Mouse (Mus musculus): ENCODE data around the gene Pik3r2. TPM values are rescaled to one million over a fixed set of nuclear protein-coding genes. Genes with fewer than 3 reads are reported as not detected.
A peak's percentile ranks its signal among the peaks of the same experiment; 100 is the strongest.

The Pik3r2 gene
- polyA plus RNA-seq, 1 experiment from 2014 or later: 77.3 TPM

DNA sequence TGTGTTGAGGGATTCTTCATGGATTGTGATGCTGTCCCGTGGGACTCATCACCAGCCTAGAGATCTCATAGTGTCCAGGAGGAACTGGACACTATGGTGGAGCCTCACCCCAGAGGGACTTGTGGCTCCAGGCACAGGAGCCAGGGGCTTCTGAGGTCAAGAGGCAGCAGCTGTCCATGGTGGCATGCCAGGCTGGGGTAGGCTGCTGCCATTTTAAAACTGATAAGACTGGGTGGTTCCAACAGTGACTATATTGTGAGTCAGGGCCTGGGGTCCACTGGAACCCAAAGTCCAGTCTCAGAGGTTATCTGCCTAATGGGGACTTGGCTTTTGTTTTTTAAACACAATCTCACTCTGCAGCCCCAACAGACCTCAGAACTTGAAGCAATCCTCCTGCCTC lies 25.3 kb upstream of the Pik3r2 start:
- Histone ChIP-seq H3K36me3 (ENCODE audit: insufficient read depth, low read length) (no peaks in the 10 kb centered on the region), H3K4me3 (ENCODE audit: low read length) (no peak overlapping the region), H3K9ac (replicated peaks; ENCODE audit: low read length) (no peak overlapping the region), H3K27ac (ENCODE audit: low read length) (no peak overlapping the region), H3K4me2 (replicated peaks; ENCODE audit: low read depth, low read length) (no peak overlapping the region), H3K9me3 (ENCODE audit: low read length) (no peaks in the 10 kb centered on the region), H3K4me1 (ENCODE audit: insufficient read depth, low read length) (peaks cover 24% of the 10 kb centered on the region), H3K27me3 (ENCODE audit: insufficient read depth, low read length) (peaks cover 53% of the 10 kb centered on the region)
- ATAC-seq (ENCODE audit: low FRiP score, low TSS enrichment): no peak
- 65% methylated on average over 1 of the region's 1 CpGs for WGBS

DNA sequence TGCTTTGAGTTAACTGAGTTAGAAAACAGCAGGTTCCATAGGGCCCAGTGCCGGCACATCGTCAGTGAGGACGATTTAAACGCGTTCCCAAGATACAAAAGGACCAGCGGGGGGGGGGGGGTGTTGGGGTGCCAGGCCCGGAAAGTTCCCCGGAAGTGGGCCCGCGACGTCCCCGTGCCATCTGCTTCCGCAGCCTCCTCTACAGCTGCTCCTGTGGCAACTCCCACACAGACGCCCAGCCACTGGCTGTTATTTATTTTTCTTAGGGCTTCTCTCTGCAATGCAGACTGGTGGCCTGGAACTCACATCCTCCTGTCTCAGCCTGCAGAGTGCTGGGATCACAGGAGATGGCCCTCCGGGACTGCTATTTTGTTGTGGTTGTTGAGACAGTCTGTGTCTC lies 24.6 kb upstream of the Pik3r2 start:
- no peak overlapping the region for H3K9ac ChIP-seq (replicated peaks; ENCODE audit: low read length)
- no peak overlapping the region for H3K4me3 ChIP-seq (ENCODE audit: low read length)
- no peaks in the 10 kb centered on the region for H3K36me3 ChIP-seq (ENCODE audit: insufficient read depth, low read length)
- ATAC-seq (ENCODE audit: low FRiP score, low TSS enrichment): no peak
- no peak overlapping the region for H3K27ac ChIP-seq (ENCODE audit: low read length)
- no peak overlapping the region for H3K4me2 ChIP-seq (replicated peaks; ENCODE audit: low read depth, low read length)
- peaks cover 29% of the 10 kb centered on the region for H3K4me1 ChIP-seq (ENCODE audit: insufficient read depth, low read length)
- WGBS: 18% methylated on average over 15 of the region's 15 CpGs
- H3K27me3 ChIP-seq (ENCODE audit: insufficient read depth, low read length): peaks cover 53% of the 10 kb centered on the region
- no peaks in the 10 kb centered on the region for H3K9me3 ChIP-seq (ENCODE audit: low read length)

DNA sequence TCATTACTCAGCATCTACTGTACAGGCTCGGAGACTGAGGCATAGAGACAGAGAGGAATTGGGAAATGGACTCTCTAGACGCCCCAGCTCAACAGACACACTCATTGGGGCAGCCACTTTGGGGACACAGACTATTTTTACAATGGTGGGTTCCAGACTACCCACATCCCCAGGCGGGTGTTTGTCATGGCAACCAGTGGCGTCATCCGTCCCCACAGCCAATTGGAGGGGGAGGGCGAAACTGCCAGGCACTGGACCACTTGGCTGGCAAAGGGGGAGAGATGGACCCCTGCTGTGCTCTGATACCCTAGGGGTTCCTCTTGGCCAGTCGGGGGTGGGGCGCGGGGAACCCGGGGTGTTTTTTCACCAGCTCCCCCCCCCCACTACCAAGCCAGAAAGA lies 24.1 kb upstream of the Pik3r2 start:
- 54% methylated on average over 10 of the region's 10 CpGs for WGBS
- H3K27me3 ChIP-seq (ENCODE audit: insufficient read depth, low read length): peaks cover 54% of the 10 kb centered on the region
- no peak overlapping the region for H3K4me3 ChIP-seq (ENCODE audit: low read length)
- no peak overlapping the region for H3K4me2 ChIP-seq (replicated peaks; ENCODE audit: low read depth, low read length)
- no peak overlapping the region for H3K27ac ChIP-seq (ENCODE audit: low read length)
- no peaks in the 10 kb centered on the region for H3K9me3 ChIP-seq (ENCODE audit: low read length)
- H3K9ac ChIP-seq (replicated peaks; ENCODE audit: low read length): no peak overlapping the region
- ATAC-seq (ENCODE audit: low FRiP score, low TSS enrichment): no peak
- no peaks in the 10 kb centered on the region for H3K36me3 ChIP-seq (ENCODE audit: insufficient read depth, low read length)
- H3K4me1 ChIP-seq (ENCODE audit: insufficient read depth, low read length): peaks cover 31% of the 10 kb centered on the region

- no peaks in the 10 kb centered on the region for H3K9me3 ChIP-seq (ENCODE audit: low read length)
- peak overlapping the region; percentile 62 for H3K4me3 ChIP-seq (ENCODE audit: low read length)
- no peaks in the 10 kb centered on the region for H3K36me3 ChIP-seq (ENCODE audit: insufficient read depth, low read length)
- no peak overlapping the region for H3K27ac ChIP-seq (ENCODE audit: low read length)
- 0 out of 2 replicates have a peak overlapping the region, but pooled peaks have one; percentile 65 for H3K9ac ChIP-seq (replicated peaks; ENCODE audit: low read length)
- H3K4me1 ChIP-seq (ENCODE audit: insufficient read depth, low read length): peaks cover 21% of the 10 kb centered on the region
- ATAC-seq (ENCODE audit: low FRiP score, low TSS enrichment): no peak
- WGBS: 12% methylated on average over 15 of the region's 15 CpGs
- H3K27me3 ChIP-seq (ENCODE audit: insufficient read depth, low read length): peaks cover 40% of the 10 kb centered on the region
- peak overlapping the region; percentile 93 for H3K4me2 ChIP-seq (replicated peaks; ENCODE audit: low read depth, low read length)
These were observed 21.8 kb upstream of the Pik3r2 start for GRCm38 (mm10) chr8:70798281-70798680.

- under 1% methylated on average over 56 of the region's 57 CpGs for WGBS
- Histone ChIP-seq H3K9ac (replicated peaks; ENCODE audit: low read length) (peak overlapping the region; percentile 65), H3K27me3 (ENCODE audit: insufficient read depth, low read length) (peaks cover 35% of the 10 kb centered on the region), H3K4me1 (ENCODE audit: insufficient read depth, low read length) (peaks cover 30% of the 10 kb centered on the region), H3K4me3 (ENCODE audit: low read length) (peak overlapping the region; percentile 62), H3K9me3 (ENCODE audit: low read length) (no peaks in the 10 kb centered on the region), H3K27ac (ENCODE audit: low read length) (peak overlapping the region; percentile 44; the same call in 1 of the 2 replicates), H3K4me2 (replicated peaks; ENCODE audit: low read depth, low read length) (peak overlapping the region; percentile 93), H3K36me3 (ENCODE audit: insufficient read depth, low read length) (no peaks in the 10 kb centered on the region)
- peak; percentile 83 for ATAC-seq (ENCODE audit: low FRiP score, low TSS enrichment)
These were observed 20.9 kb upstream of the Pik3r2 start for GRCm38 (mm10) chr8:70797081-70798070.

GRCm38 (mm10) chr8:70796403-70797080 lies 20.0 kb upstream of the Pik3r2 start:
- Histone ChIP-seq H3K4me2 (replicated peaks; ENCODE audit: low read depth, low read length) (peak overlapping the region; percentile 93), H3K27ac (ENCODE audit: low read length) (no peak overlapping the region)
- ATAC-seq (ENCODE audit: low FRiP score, low TSS enrichment): no peak

GRCm38 (mm10) chr8:70795370-70795769 lies 18.9 kb upstream of the Pik3r2 start:
- Histone ChIP-seq H3K27ac (ENCODE audit: low read length) (no peak overlapping the region), H3K9ac (replicated peaks; ENCODE audit: low read length) (no peak overlapping the region), H3K27me3 (ENCODE audit: insufficient read depth, low read length) (peaks cover 30% of the 10 kb centered on the region), H3K4me3 (ENCODE audit: low read length) (no peak overlapping the region), H3K36me3 (ENCODE audit: insufficient read depth, low read length) (no peaks in the 10 kb centered on the region), H3K4me2 (replicated peaks; ENCODE audit: low read depth, low read length) (no peak overlapping the region), H3K4me1 (ENCODE audit: insufficient read depth, low read length) (peaks cover 46% of the 10 kb centered on the region), H3K9me3 (ENCODE audit: low read length) (no peaks in the 10 kb centered on the region)
- WGBS: 88% methylated on average over 2 of the region's 2 CpGs
- no peak for ATAC-seq (ENCODE audit: low FRiP score, low TSS enrichment)

More at GRCm38 (mm10) chr8:70796403-70797080, 20.0 kb upstream of the Pik3r2 start:
- Histone ChIP-seq H3K4me1 (ENCODE audit: insufficient read depth, low read length) (peaks cover 34% of the 10 kb centered on the region), H3K4me3 (ENCODE audit: low read length) (peak overlapping the region; percentile 62), H3K36me3 (ENCODE audit: insufficient read depth, low read length) (no peaks in the 10 kb centered on the region), H3K9ac (replicated peaks; ENCODE audit: low read length) (peak overlapping the region; percentile 65), H3K27me3 (ENCODE audit: insufficient read depth, low read length) (peaks cover 35% of the 10 kb centered on the region), H3K9me3 (ENCODE audit: low read length) (no peaks in the 10 kb centered on the region)
- WGBS: 2% methylated on average over 53 of the region's 54 CpGs

DNA sequence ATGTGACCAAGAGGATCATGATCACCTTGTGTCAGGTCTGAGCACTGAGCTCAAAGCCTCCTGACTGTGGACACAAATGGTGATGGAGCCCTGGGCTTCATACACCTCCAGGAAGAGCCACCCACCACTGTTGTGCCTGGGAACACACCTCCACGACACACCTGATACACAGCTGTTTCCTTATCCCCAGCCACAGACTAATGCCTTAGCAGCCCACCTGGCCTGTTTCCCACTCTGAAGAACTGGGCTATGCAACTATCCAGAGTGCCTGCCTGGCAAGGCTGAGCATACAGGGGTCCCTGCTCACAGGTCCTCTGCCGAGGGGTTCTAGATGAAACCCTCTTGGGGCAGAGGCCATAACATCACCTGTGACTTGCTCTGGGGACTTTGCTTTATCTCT lies 17.7 kb upstream of the Pik3r2 start:
- Histone ChIP-seq H3K4me1 (ENCODE audit: insufficient read depth, low read length) (peaks cover 47% of the 10 kb centered on the region), H3K27me3 (ENCODE audit: insufficient read depth, low read length) (peaks cover 19% of the 10 kb centered on the region), H3K9me3 (ENCODE audit: low read length) (no peaks in the 10 kb centered on the region), H3K27ac (ENCODE audit: low read length) (no peak overlapping the region), H3K4me3 (ENCODE audit: low read length) (no peak overlapping the region), H3K4me2 (replicated peaks; ENCODE audit: low read depth, low read length) (no peak overlapping the region), H3K36me3 (ENCODE audit: insufficient read depth, low read length) (no peaks in the 10 kb centered on the region), H3K9ac (replicated peaks; ENCODE audit: low read length) (no peak overlapping the region)
- ATAC-seq (ENCODE audit: low FRiP score, low TSS enrichment): no peak
- 86% methylated on average over 2 of the region's 2 CpGs for WGBS

DNA sequence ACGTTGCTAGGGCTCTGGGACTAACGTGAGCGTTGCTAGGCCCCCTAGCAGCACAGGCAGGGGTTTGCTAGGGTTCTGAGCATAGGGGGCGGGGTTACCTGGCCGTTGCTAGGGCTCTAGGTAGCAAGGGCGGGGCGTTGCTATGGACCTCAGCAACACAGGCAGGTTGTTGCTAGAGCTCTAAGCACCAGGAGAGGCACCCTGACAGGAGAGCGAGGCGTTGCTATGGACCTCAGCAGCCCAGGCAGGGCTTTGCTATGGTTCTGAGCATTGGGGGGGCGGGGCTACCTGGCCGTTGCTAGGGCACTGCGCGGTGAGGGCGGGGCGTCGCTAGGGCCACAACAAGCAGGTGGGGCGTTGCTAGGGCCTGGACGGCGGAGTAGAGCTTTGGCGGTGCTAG lies 16.2 kb upstream of the Pik3r2 start:
- peaks cover 8% of the 10 kb centered on the region; the same call in 1 of the 2 replicates for H3K36me3 ChIP-seq (ENCODE audit: insufficient read depth, low read length)
- peak overlapping the region; percentile 83 for H3K4me2 ChIP-seq (replicated peaks; ENCODE audit: low read depth, low read length)
- H3K9me3 ChIP-seq (ENCODE audit: low read length): no peaks in the 10 kb centered on the region
- 1% methylated on average over 20 of the region's 20 CpGs for WGBS
- peaks cover 46% of the 10 kb centered on the region for H3K4me1 ChIP-seq (ENCODE audit: insufficient read depth, low read length)
- 0 out of 2 replicates have a peak, but pooled peaks cover 4% of the 10 kb centered on the region for H3K27me3 ChIP-seq (ENCODE audit: insufficient read depth, low read length)
- H3K27ac ChIP-seq (ENCODE audit: low read length): peak overlapping the region; percentile 84
- ATAC-seq (ENCODE audit: low FRiP score, low TSS enrichment): peak; percentile 50
- peak overlapping the region; percentile 61 for H3K9ac ChIP-seq (replicated peaks; ENCODE audit: low read length)
- peak overlapping the region; percentile 86 for H3K4me3 ChIP-seq (ENCODE audit: low read length)

All from kidney, embryonic 16.5 days (tissue).